Mouse (Mus musculus) myocyte (in vitro differentiated cells): ENCODE data around the gene Ptprd. TPM values are rescaled to one million over a fixed set of nuclear protein-coding genes. Genes with fewer than 3 reads are reported as not detected.

ENCODE experiments used
- H3K27me3 ChIP-seq: one replicate; pipeline ENCODE4 v1.6.1; 2011; ENCODE audit not compliant: control insufficient read depth, insufficient read depth, insufficient read length
- H3K36me3 ChIP-seq: one replicate; pipeline ENCODE4 v1.6.1; 2011; ENCODE audit not compliant: control insufficient read depth, insufficient read depth
- H3K4me2 ChIP-seq: one replicate; pipeline ENCODE4 v1.6.1; 2011; ENCODE audit warnings: low read depth, control low read depth
- H3K4me3 ChIP-seq: one replicate; pipeline ENCODE4 v1.5.1; 2011; ENCODE audit warnings: mild to moderate bottlenecking, control low read depth, moderate library complexity
- H3K79me2 ChIP-seq: one replicate; pipeline ENCODE4 v1.6.1; 2011; ENCODE audit not compliant: control insufficient read depth, insufficient read depth
- H3ac ChIP-seq: one replicate; pipeline ENCODE4 v1.6.1; 2011; ENCODE audit not compliant: control insufficient read depth, insufficient read length
- CEBPB ChIP-seq: IDR thresholded peaks from 2 replicates; pipeline ENCODE4 v1.6.1; 2011; ENCODE audit warnings: mild to moderate bottlenecking, moderate library complexity; ENCODE audit not compliant: poor library complexity, insufficient read depth, severe bottlenecking
- E2F4 ChIP-seq: IDR thresholded peaks from one replicate; pipeline ENCODE4 v1.6.1; 2011; ENCODE audit warnings: mild to moderate bottlenecking, control low read depth, moderate library complexity; ENCODE audit not compliant: insufficient read depth
- MAX ChIP-seq: IDR thresholded peaks from one replicate; pipeline ENCODE4 v1.6.1; 2011; ENCODE audit warnings: low read depth, mild to moderate bottlenecking, control low read depth
- MYOD1 ChIP-seq, 3 experiments: IDR thresholded peaks; one replicate each; pipeline ENCODE4 v1.6.1; 2011; ENCODE audit warnings: control low read depth in 2 of 3, low read depth in 2 of 3, mild to moderate bottlenecking in 2 of 3, moderate library complexity in 1 of 3; ENCODE audit not compliant: insufficient read length in 2 of 3, control insufficient read depth in 1 of 3
- MYOG ChIP-seq, 3 experiments: IDR thresholded peaks; one replicate each; pipeline ENCODE4 v1.6.1; 2011; ENCODE audit warnings: control low read depth in 2 of 3, low read depth in 2 of 3, mild to moderate bottlenecking in 2 of 3; ENCODE audit not compliant: insufficient read length in 2 of 3, control insufficient read depth in 1 of 3, insufficient read depth in 1 of 3
- POLR2A ChIP-seq: IDR thresholded peaks from one replicate; pipeline ENCODE4 v1.6.1; 2011; ENCODE audit warnings: low read depth, mild to moderate bottlenecking, control low read depth, moderate library complexity; ENCODE audit not compliant: insufficient read length
- POLR2AphosphoS2 ChIP-seq: IDR thresholded peaks from one replicate; pipeline ENCODE4 v1.6.1; 2011; ENCODE audit warnings: low read depth, control low read depth; ENCODE audit not compliant: insufficient read length
- REST ChIP-seq: IDR thresholded peaks from one replicate; pipeline ENCODE4 v1.6.1; 2011; ENCODE audit warnings: mild to moderate bottlenecking, control low read depth, moderate library complexity; ENCODE audit not compliant: insufficient read depth, insufficient read length
- SRF ChIP-seq: IDR thresholded peaks from one replicate; pipeline ENCODE4 v1.6.1; 2011; ENCODE audit warnings: low read depth; ENCODE audit not compliant: control insufficient read depth, insufficient read length
- TCF12 ChIP-seq: IDR thresholded peaks from one replicate; pipeline ENCODE4 v1.6.1; 2011; ENCODE audit warnings: mild to moderate bottlenecking, control low read depth; ENCODE audit not compliant: poor library complexity, insufficient read depth, severe bottlenecking
- TCF3 ChIP-seq: IDR thresholded peaks from one replicate; pipeline ENCODE4 v1.6.1; 2011; ENCODE audit warnings: low read depth, control low read depth; ENCODE audit not compliant: insufficient read length
- USF1 ChIP-seq: IDR thresholded peaks from one replicate; pipeline ENCODE4 v1.6.1; 2011; ENCODE audit warnings: low read depth, mild to moderate bottlenecking, control low read depth, moderate library complexity
- polyA plus RNA-seq: library from polyadenylated mRNA; unstranded; fragments of >200 nt; fragmentation: generic; extraction: Trizol; gene quantifications from one replicate; pipeline ENCODE4 v1.2.1, GENCODE M21; 2012; ENCODE audit warnings: missing spikeins

The Ptprd gene
- polyA plus RNA-seq, 1 experiment, result 2.9 TPM

GRCm38 (mm10) chr4:77777237-77777636 is 434.5 kb downstream of the Ptprd start:
- no peak overlapping the region for H3K4me3 ChIP-seq
- no peak overlapping the region for H3K4me2 ChIP-seq
- H3ac ChIP-seq, result no peak overlapping the region
- TF ChIP-seq E2F4 (no peak), SRF (no peak), POLR2AphosphoS2 (no peak), POLR2A (no peak), MYOD1 (IDR thresholded peaks at IDR 0.05; ENCODE audit: control insufficient read depth in 1 of 3, insufficient read length in 2 of 3, low read depth in 2 of 3) (no peak), CEBPB (no peak), REST (no peak), MAX (no peak), TCF12 (no peak), USF1 (no peak), TCF3 (no peak), MYOG (IDR thresholded peaks at IDR 0.05; ENCODE audit: control insufficient read depth in 1 of 3, insufficient read depth in 1 of 3, insufficient read length in 2 of 3, low read depth in 2 of 3) (no peak)
- no peaks in the 10 kb centered on the region for H3K36me3 ChIP-seq
- no peaks in the 10 kb centered on the region for H3K79me2 ChIP-seq
- no peaks in the 10 kb centered on the region for H3K27me3 ChIP-seq

GRCm38 (mm10) chr4:77763790-77764189 is 448.0 kb downstream of the Ptprd start:
- Histone ChIP-seq H3K79me2 (no peaks in the 10 kb centered on the region), H3K27me3 (no peaks in the 10 kb centered on the region), H3K36me3 (no peaks in the 10 kb centered on the region), H3K4me3 (no peak overlapping the region), H3ac (no peak overlapping the region), H3K4me2 (no peak overlapping the region)
- TF ChIP-seq CEBPB (no peak), POLR2A (no peak), TCF12 (no peak), MYOD1 (IDR thresholded peaks at IDR 0.05; ENCODE audit: control insufficient read depth in 1 of 3, insufficient read length in 2 of 3, low read depth in 2 of 3) (no peak), POLR2AphosphoS2 (no peak), TCF3 (no peak)

- Histone ChIP-seq H3K4me3 (no peak overlapping the region), H3K79me2 (no peaks in the 10 kb centered on the region), H3ac (no peak overlapping the region), H3K4me2 (no peak overlapping the region), H3K36me3 (no peaks in the 10 kb centered on the region), H3K27me3 (no peaks in the 10 kb centered on the region)
- TF ChIP-seq POLR2A (no peak), TCF12 (no peak), E2F4 (no peak), MYOG (IDR thresholded peaks at IDR 0.05; ENCODE audit: control insufficient read depth in 1 of 3, insufficient read depth in 1 of 3, insufficient read length in 2 of 3, low read depth in 2 of 3) (no peak), USF1 (no peak), POLR2AphosphoS2 (no peak), SRF (no peak), REST (no peak), MAX (no peak), TCF3 (no peak), CEBPB (no peak), MYOD1 (IDR thresholded peaks at IDR 0.05; ENCODE audit: control insufficient read depth in 1 of 3, insufficient read length in 2 of 3, low read depth in 2 of 3) (no peak)
Measured at GRCm38 (mm10) chr4:77743391-77743790, 468.4 kb downstream of the Ptprd start.

GRCm38 (mm10) chr4:77721908-77722307 is 489.9 kb downstream of the Ptprd start:
- no peak overlapping the region for H3K4me3 ChIP-seq

GRCm38 (mm10) chr4:77717792-77718191 is 494.0 kb downstream of the Ptprd start:
- H3K79me2 ChIP-seq, result no peaks in the 10 kb centered on the region
- no peak overlapping the region for H3K4me3 ChIP-seq
- no peak overlapping the region for H3ac ChIP-seq
- TF ChIP-seq MYOG (IDR thresholded peaks at IDR 0.05; ENCODE audit: control insufficient read depth in 1 of 3, insufficient read depth in 1 of 3, insufficient read length in 2 of 3, low read depth in 2 of 3), result no peak
- TF ChIP-seq POLR2AphosphoS2, result no peak
- TF ChIP-seq TCF3, result no peak
- TF ChIP-seq CEBPB, result no peak
- TF ChIP-seq E2F4, result no peak
- no peak for TF ChIP-seq REST
- no peak for TF ChIP-seq MAX
- H3K27me3 ChIP-seq, result no peaks in the 10 kb centered on the region
- no peak overlapping the region for H3K4me2 ChIP-seq
- H3K36me3 ChIP-seq, result no peaks in the 10 kb centered on the region

More at GRCm38 (mm10) chr4:77721908-77722307, 489.9 kb downstream of the Ptprd start:
- H3K4me2 ChIP-seq, result no peak overlapping the region
- no peak overlapping the region for H3ac ChIP-seq
- H3K36me3 ChIP-seq, result no peaks in the 10 kb centered on the region
- H3K79me2 ChIP-seq, result no peaks in the 10 kb centered on the region
- no peak for TF ChIP-seq TCF12
- TF ChIP-seq POLR2A, result no peak
- no peak for TF ChIP-seq SRF
- no peak for TF ChIP-seq MYOG (IDR thresholded peaks at IDR 0.05; ENCODE audit: control insufficient read depth in 1 of 3, insufficient read depth in 1 of 3, insufficient read length in 2 of 3, low read depth in 2 of 3)
- TF ChIP-seq USF1, result no peak
- TF ChIP-seq REST, result no peak
- no peak for TF ChIP-seq TCF3
- no peak for TF ChIP-seq POLR2AphosphoS2
- TF ChIP-seq CEBPB, result no peak
- TF ChIP-seq MAX, result no peak
- no peak for TF ChIP-seq E2F4
- no peak for TF ChIP-seq MYOD1 (IDR thresholded peaks at IDR 0.05; ENCODE audit: control insufficient read depth in 1 of 3, insufficient read length in 2 of 3, low read depth in 2 of 3)
- H3K27me3 ChIP-seq, result no peaks in the 10 kb centered on the region
